Mouse (Mus musculus) gastrocnemius, adult 2 months (tissue): ENCODE results near the gene Ccdc159. TPM values are rescaled to one million over a fixed set of nuclear protein-coding genes. Genes with fewer than 3 reads are reported as not detected.
A peak's percentile ranks its signal among the peaks of the same experiment; 100 is the strongest.

Experiments
- DNase-seq: peaks from one replicate; pipeline ENCODE4 v3.0.0; 2022
- H3K27ac ChIP-seq: fragments of 200-600 bp; 2 replicates; pipeline ENCODE4 v1.8.1; 2022; ENCODE audit warnings: mild to moderate bottlenecking
- H3K4me3 ChIP-seq: fragments of 200-600 bp; 2 replicates; pipeline ENCODE4 v1.8.1; 2022; ENCODE audit warnings: mild to moderate bottlenecking, moderate library complexity
- CTCF ChIP-seq: fragments of 200-600 bp; IDR thresholded peaks from 2 replicates; pipeline ENCODE4 v1.8.1; 2022; ENCODE audit warnings: antibody characterized with exemption, mild to moderate bottlenecking, moderate library complexity
- intact Hi-C: fragments of 180-260 bp; cut with DNase I; formaldehyde crosslinking; loops from one replicate; pipeline ENCODE4 v1.15.1; 2025
- total RNA-seq, 2 experiments: library from RNA; stranded (reverse); gene quantifications; 2 replicates each; pipeline ENCODE4 v1.2.3; 2021

Ccdc159 gene
- total RNA-seq, 2 experiments from 2014 or later = 0.66 to 1.1 TPM

- peak; percentile 97 for DNase-seq
- intact Hi-C loops = loop anchor here (2.0 to 5.0 kb wide), 2 partner anchors 47 to 117 kb away; partner anchors contain the start of genes Ccdc151, Gm49318, Prkcsh and Zfp653
- no peak for TF ChIP-seq CTCF
- peak within 1 kb of the TSS; percentile 84 for H3K4me3 ChIP-seq
- H3K27ac ChIP-seq = peak within 1 kb of the TSS; percentile 97
Measured at GRCm38 (mm10) chr9:21955570-21956281, 28.5 kb downstream of the Ccdc159 start, which contains the start of gene Swsap1. Gene Swsap1 (plus strand): TSS chr9:21955755.

DNA sequence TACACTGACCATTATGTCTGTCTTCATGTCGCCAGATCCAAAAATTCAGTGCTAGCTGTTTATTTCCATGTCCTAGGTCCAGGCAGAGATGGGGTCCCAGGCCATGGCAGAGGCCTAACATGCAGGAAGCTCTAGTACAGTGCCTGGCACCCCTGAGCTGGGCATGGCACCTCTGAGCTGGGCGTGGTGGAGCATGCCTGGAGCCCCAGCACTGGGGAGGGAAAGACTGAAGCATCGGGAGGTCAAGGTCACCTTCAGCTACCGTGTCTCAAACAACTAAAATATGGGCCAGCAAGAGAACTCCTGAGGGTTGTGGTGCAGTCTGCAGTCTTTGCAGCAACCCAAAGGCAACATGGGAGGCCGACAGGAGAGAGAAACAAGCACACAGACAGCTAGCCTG is 31.1 kb downstream of the Ccdc159 start:
- TF ChIP-seq CTCF = no peak
- Histone ChIP-seq H3K4me3 (no peak overlapping the region), H3K27ac (no peak overlapping the region)
- intact Hi-C loops = loop anchor here (5.0 kb wide), 1 partner anchor 114 kb away; the partner anchor contains the start of genes Gm49318 and Zfp653
- no peak for DNase-seq

GRCm38 (mm10) chr9:21959244-21959643 is 32.0 kb downstream of the Ccdc159 start:
- Histone ChIP-seq H3K4me3 (no peak overlapping the region), H3K27ac (no peak overlapping the region)
- TF ChIP-seq CTCF = no peak
- DNase-seq = no peak
- intact Hi-C loops = loop anchor here (5.0 kb wide), 1 partner anchor 113 kb away; the partner anchor contains the start of genes Gm49318 and Zfp653

DNA sequence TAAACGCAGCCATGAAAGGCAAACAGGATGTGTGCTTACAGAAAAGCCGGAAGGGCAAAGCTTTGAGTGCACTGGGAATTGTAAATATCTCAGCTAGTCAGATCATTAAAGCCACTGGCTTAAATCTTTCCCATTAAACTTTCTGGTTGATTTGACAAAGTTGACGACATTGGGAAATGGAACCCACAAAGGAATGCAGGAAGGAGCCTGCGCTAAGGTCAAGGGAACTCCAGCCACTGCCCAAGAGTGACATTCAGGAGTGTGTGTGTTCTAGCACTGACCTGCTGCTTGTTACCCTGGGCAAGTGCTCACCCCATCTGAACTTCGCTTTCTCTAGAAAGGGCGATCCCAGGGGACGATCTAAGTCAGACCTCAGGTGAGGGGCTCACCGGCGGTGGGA is 32.9 kb downstream of the Ccdc159 start:
- no peak overlapping the region for H3K4me3 ChIP-seq

GRCm38 (mm10) chr9:21960558-21961208 is 33.4 kb downstream of the Ccdc159 start:
- no peak for DNase-seq
- intact Hi-C loops = no loop called here
- Histone ChIP-seq H3K27ac (peak overlapping the region; percentile 12; the same call in 1 of the 2 replicates), H3K4me3 (no peak overlapping the region)
- no peak for TF ChIP-seq CTCF

More for the DNA sequence above, 32.9 kb downstream of the Ccdc159 start:
- TF ChIP-seq CTCF = no peak
- intact Hi-C loops = no loop called here
- DNase-seq = no peak
- peak overlapping the region; percentile 12; the same call in 1 of the 2 replicates for H3K27ac ChIP-seq

- TF ChIP-seq CTCF = no peak
- DNase-seq = no peak
- Histone ChIP-seq H3K27ac (no peak overlapping the region), H3K4me3 (peak overlapping the region; percentile 68)
- intact Hi-C loops = no loop called here
Measured at GRCm38 (mm10) chr9:21961366-21961980, 34.2 kb downstream of the Ccdc159 start.

GRCm38 (mm10) chr9:21962010-21962409 is 34.7 kb downstream of the Ccdc159 start:
- no peak overlapping the region for H3K27ac ChIP-seq
- TF ChIP-seq CTCF = no peak
- DNase-seq = no peak
- peak overlapping the region; percentile 68 for H3K4me3 ChIP-seq
- intact Hi-C loops = no loop called here

DNA sequence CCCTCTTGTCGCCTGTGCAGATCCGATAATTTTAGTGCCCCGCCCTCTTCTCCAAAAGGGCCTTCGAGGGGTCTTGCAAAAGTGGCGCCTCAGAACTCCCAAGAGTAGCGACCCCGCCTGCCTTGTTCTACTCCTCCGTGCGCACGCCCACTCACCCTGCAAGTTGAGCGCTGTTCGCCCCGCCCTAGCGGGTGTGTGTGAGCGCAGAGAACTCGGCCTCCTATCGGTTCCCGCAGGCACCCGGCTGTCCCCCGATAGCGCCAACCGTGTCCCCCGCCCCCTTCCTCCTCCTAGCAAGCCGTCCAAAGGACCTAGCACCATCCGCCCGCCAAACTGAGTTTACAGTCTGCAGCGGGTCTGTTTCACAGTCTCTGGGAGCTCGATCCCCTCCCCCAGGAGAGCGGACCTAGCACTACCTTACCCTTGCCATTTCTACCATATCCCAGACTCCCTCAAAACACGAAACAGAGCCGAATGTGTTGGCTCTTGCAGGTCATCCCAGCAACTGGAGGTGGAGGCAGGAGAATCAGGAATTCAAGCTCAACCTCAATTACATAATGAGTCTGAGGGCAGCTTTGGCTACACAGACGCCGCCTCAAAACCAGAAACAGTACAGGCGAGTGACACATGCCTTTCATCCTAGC is 35.3 kb downstream of the Ccdc159 start:
- DNase-seq = peak; percentile 64
- peak overlapping the region; percentile 68 for H3K4me3 ChIP-seq
- intact Hi-C loops = no loop called here
- no peak for TF ChIP-seq CTCF
- H3K27ac ChIP-seq = no peak overlapping the region; the same call in 1 of the 2 replicates

DNA sequence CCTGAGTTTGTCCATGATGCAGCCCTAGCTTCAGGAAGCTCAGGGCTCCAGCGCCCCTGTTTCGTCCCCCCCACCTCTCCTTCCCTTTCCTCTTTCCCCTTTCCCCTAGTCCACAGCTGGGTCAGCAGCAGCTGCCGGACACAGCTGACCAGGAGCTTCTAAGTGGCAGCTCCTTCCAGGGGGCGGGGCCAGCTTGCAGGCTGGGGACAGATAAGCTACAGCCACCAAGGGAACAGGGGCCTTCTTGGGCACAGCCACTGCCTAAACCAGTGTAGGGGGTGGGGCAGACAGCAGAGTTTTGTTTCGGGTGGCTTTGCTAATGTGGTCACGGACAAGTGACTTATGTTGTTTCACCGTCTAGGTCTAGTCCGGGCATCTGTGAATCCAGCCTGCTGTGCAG is 36.1 kb downstream of the Ccdc159 start, which contains the start of gene Epor:
Gene Epor, minus strand, starts transcription at position 90 of the 400 bp plus-strand sequence.
- no peak for TF ChIP-seq CTCF
- peak within 1 kb of the TSS; percentile 68 for H3K4me3 ChIP-seq
- DNase-seq = peak; percentile 58
- H3K27ac ChIP-seq = no peak within 1 kb of the TSS; the same call in 1 of the 2 replicates
- intact Hi-C loops = no loop called here

DNA sequence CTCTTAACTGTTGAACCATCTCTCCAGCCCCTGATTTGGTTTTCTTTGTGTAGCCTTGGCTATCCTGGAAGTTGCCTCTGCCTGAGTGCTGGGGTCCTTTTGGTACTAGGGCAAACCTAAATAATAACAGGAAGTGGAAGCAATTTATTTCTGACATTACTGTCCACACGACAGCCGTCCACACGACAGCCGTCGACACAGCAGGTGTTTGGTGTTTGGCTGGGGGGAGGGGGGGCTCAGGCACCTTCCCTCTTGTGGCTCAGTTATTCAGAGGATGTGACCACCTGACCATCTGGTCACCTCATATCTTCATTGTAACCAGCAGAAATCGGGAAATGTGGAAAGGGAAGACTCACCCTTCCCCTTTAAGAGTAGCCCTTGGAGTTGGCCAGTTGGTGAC is 41.6 kb downstream of the Ccdc159 start:
- TF ChIP-seq CTCF = no peak
- no peak for DNase-seq
- no peak overlapping the region for H3K4me3 ChIP-seq
- H3K27ac ChIP-seq = no peak overlapping the region
- intact Hi-C loops = no loop called here

DNA sequence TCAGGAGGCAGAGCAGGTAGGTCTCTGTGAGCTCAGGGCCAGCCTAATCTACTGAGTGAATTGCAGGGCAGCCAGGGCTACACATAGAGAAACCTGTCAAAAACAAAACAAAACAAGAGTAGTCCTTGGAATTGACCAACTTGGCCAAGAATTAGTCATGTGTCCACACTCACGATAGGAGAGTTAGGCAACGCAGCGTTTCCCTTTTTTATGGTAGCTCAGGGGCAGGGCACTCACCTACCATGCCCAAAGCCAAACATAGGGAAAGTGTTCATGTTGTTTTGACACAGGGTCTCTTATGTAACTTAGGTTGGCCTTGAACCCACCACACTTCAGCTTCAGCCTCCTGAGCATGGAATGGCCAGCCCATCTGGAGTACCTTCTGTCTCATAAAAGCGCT is 42.0 kb downstream of the Ccdc159 start:
- intact Hi-C loops = no loop called here
- Histone ChIP-seq H3K27ac (no peak overlapping the region), H3K4me3 (no peak overlapping the region)
- no peak for TF ChIP-seq CTCF
- no peak for DNase-seq

DNA sequence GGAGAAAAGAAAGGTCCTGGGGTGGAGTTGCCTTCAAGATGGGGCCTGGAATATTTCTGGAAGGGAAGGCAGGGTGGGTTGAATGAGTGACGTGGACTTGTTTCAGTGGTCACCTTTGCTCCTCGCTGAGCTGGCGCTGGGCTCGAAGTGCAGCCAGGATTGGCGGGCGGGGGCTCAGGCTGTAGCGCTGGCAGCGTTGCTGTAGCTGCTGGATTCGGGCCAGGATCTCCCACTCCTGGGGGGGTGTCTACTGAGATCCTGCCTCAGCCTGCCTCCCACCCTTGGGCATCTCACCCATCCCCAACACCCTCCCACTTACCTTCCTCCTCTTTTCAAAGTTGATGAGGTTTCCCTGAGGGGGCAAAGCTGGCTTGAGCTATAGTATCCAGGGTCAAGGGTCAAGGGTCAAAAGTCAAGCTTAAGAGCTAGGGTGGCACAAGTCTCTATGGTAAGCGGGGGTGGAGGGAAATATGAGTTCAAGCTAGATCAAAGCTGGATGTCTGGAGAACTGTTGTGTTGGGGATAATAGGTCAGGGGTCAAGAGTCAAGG is 49.4 kb downstream of the Ccdc159 start:
- Histone ChIP-seq H3K27ac (no peak overlapping the region), H3K4me3 (no peak overlapping the region)
- intact Hi-C loops = loop anchor here (5.0 kb wide), 1 partner anchor 166 kb away; no protein-coding TSS in a partner anchor
- no peak for DNase-seq
- no peak for TF ChIP-seq CTCF
